Mouse (Mus musculus) heart, postnatal 36 days (tissue): Measurements from ENCODE around the gene Efcab11. TPM values are rescaled to one million over a fixed set of nuclear protein-coding genes. Genes with fewer than 3 reads are reported as not detected.

Experiments
- total RNA-seq, 2 experiments: library from RNA; stranded (reverse); gene quantifications; 2 replicates each; pipeline ENCODE4 v1.2.3; 2021

Gene Efcab11
- total RNA-seq, 2 experiments from 2014 or later = not detected

Other genes with a start within 250 kb of the Efcab11 start
- 10 to 100 TPM in 1 of 2 experiments, 1 to 10 TPM in 1; 8.6 to 10.1 TPM for gene Tdp1, start 78 bp upstream of the Efcab11 start, total RNA-seq
- under 1 TPM; 0.36 to 0.38 TPM for gene Kcnk13, start 80.1 kb upstream of the Efcab11 start, total RNA-seq
- gene Psmc1, start 225.7 kb upstream of the Efcab11 start, total RNA-seq = 100 to 1,000 TPM; 129 to 147 TPM